Mouse (Mus musculus) layer of hippocampus, adult 11-12 months (tissue): ENCODE measurements around the gene Galp.
A peak's percentile ranks its signal among the peaks of the same experiment; 100 is the strongest.
"Not testable (repeated sequence)": the region's sequence is repeated elsewhere in the genome, so short reads cannot be mapped to it uniquely, and the experiment has no call there.

Source experiments
- DNase-seq: peaks from one replicate; pipeline ENCODE4 v3.0.0; 2022; ENCODE audit warnings: low spot score

Galp gene

DNA sequence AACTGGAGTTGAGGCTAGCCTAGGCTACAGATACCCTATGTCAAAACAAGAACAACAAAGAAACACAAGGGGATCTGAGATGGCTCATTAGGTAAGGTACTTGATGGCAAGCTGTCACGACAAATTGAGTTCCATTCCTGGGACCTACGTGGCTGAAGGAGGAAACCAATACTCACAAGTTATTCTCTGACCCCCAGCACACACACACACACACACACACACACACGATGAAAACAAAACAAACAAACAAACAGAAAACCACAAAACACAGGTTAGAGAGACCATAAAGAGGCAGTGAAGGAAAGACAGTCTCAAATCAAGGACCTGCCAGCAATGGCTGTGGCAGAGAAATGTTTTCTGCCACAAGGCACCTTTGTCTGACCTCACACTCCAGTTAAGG lies at the start of gene Galp:
Gene Galp (plus strand): TSS at position 301 of the 400 bp plus-strand sequence.
- DNase-seq = no peak

DNA sequence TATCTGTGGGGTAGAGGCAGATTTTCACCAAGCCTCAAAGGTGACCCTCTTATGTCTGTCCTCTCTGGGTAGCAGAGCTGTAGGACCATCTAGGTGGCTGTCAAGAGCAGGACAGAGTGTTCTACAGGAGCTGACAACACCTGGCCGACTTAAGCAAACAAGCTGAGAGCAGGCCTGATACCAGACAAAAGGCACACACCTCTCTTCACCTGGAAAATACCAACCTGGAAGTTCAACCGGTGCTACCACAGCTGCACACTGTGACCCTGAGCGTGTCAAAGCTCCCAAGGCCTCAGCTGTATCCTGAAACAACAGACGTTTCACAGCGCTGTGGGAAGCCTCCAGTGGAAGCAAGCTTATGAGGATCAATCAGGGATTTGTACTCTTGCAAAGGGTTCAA lies 49.2 kb upstream of the Galp start:
- no peak for DNase-seq

GRCm38 (mm10) chr7:6151266-6151665 lies 45.6 kb upstream of the Galp start:
- DNase-seq = no peak

GRCm38 (mm10) chr7:6152036-6152435 lies 44.9 kb upstream of the Galp start:
- DNase-seq = no peak

DNA sequence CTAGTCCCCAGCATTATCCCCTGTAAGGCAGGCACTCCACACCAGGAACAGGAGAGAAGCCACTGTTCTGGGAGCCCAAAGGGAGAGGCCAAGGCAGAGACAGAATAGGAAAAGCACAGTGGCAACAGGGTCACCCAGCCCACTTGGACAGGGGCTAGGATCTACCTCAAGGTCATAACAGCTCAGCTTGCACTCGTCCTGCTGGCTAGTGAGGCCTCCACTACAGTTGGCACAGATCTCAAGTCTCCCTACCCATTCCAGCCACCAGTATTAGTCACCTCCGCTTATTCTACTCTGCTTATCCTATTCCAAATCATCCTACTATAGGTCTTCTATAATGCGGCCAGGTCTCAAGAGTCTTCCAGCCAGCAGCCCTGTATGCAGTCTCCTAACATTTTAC lies 43.8 kb upstream of the Galp start:
- no peak for DNase-seq

DNA sequence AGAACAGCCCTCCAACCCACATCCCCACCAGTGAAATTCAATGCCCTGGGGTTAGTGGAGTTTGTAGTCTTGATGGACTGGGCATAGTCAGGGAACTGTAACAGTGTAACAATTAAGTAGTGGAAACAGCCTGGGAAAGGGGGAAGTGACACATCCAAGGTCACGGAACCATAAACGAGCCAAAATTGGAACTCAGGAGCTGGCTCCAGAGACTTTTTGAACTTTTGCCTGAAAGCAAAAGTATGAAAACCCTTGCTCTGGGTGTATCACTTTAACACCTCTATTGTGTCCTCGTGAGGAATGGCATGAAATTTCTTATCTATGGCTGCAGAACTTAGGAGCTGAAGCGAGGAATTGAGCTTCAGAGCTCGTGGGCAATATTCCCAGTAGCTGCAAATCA lies 42.7 kb upstream of the Galp start:
- DNase-seq = no peak

GRCm38 (mm10) chr7:6155031-6155872 lies 41.6 kb upstream of the Galp start:
- peak; percentile 82 for DNase-seq

DNA sequence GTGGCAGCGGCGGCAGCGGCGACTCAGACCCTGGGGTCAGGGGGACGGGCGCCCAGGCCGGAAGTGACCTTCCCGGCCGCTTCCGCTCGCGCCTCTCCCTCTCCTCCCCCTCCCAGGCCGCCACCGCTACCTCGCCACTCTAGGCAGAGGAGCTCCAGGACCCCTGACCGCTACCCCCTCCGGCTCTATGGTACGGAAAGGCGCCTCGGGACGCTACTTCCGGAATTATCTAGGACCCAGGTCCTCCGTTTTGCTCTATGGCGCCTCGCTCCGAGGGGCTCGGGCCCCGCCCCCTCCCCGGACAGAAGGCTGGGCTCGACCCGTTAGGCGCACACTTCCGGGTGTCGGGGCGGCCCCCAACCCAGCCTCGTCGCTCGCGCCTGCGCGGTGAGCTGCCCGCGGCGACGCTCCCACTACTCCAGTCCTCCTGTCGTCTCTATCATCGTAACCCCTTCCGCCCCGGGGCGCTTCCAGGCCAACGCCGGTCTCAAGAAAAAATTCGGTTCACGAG lies 40.9 kb upstream of the Galp start, which contains the start of gene Zfp787:
Gene Zfp787 (minus strand): TSS at position 97 of the 511 bp plus-strand sequence.
- peak; percentile 98 for DNase-seq

- no peak for DNase-seq
Observed at GRCm38 (mm10) chr7:6156901-6157472, 39.9 kb upstream of the Galp start.

- no peak for DNase-seq
Observed at GRCm38 (mm10) chr7:6157479-6157878, 39.4 kb upstream of the Galp start.

GRCm38 (mm10) chr7:6159604-6160003 lies 37.3 kb upstream of the Galp start:
- no peak for DNase-seq

DNA sequence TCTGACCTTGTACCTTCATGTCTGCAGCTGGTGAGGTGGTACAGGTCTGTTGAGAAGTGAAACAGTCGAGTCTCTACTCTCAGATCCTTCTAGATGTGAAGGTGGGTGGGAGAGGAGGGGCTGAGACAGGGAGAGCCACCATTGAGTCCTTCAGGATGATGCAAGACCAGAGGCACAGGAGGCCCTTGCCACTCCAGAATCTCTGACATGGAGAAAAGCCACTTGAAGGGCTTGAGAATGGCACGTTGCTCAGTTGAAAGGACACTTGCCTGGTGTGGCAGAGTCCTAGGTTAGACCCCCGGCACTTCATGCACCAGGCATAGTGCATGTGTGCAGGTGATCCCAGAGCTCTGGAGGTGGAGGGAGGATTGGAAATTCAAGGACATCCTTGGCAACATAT lies 35.3 kb upstream of the Galp start:
- no peak for DNase-seq

DNA sequence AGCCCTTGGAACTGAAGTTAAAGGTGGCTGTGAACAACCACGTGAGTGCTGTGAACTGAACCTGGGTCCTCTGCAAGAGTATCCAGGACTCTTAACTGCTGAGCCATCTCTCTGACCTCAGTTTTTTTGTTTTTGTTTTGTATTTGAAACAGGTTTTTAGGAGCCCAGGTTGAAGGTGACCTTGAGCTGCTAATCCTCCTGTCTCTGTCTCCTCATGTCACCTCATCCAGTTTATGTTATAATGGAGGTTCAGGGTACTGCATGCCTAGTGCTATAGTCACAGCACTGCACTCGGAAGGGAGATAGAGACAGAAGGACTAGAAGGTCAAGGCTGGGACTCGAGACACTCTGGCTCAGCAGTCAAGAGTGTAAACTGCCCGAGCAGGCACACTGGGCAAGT lies 34.7 kb upstream of the Galp start:
- no peak for DNase-seq

GRCm38 (mm10) chr7:6164671-6165070 lies 32.2 kb upstream of the Galp start:
- DNase-seq = no peak

GRCm38 (mm10) chr7:6169403-6169802 lies 27.5 kb upstream of the Galp start:
- DNase-seq = no peak

GRCm38 (mm10) chr7:6170391-6170790 lies 26.5 kb upstream of the Galp start:
- no peak for DNase-seq

DNA sequence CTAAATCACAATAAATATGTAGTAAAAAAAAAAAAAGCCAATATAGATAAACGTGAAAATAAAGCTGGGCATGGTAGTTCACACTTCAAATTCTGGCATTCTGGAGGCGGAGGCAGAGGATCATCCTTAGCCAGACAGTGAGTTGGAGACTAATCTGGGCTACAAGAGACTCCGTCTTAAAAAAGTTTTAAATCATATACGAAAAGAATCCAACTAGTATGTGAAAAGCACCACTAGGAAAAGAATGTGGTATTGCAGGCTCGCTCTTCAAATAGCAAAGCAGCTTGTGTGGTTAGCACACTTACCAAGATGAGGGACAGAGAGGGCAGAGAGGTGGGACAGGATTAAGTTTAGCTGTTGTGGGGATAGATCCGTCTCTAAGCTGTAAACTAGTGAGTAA lies 26.0 kb upstream of the Galp start:
- DNase-seq = no peak

- peak; percentile 75 for DNase-seq
Observed at GRCm38 (mm10) chr7:6171444-6172005, 25.4 kb upstream of the Galp start.

GRCm38 (mm10) chr7:6172006-6172649 lies 24.8 kb upstream of the Galp start, which contains the start of gene Zfp444:
Zfp444 (plus strand) TSS chr7:6172226.
- peak; percentile 99 for DNase-seq

DNA sequence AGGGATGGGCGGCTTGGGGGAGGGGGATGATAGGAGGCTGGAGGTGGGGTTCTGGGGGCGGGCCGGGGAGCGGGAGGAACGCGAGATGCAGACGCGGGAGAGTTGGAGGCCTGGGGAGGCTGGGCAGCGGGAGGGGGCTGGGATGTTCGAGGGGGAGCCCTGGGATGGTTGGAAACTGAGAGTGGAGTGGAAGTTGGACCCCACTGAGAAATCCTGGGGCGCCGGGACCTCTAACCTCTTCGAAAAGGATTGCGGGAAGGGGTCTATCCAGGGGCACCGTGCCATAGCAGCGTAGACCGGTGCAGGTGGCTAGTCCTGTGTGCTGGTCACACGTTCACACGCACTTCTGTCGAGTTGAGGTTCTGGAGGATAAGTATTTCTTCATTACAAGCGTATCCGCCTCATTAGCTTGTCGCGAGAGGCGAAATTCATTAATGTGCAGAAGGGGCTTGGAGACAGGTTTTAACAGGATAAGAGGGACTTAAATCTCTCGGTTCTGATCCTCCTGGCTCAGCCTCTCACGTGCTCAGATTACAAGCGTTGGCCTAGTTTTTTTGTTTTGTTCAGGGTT lies 24.1 kb upstream of the Galp start:
- DNase-seq = peak; percentile 37

DNA sequence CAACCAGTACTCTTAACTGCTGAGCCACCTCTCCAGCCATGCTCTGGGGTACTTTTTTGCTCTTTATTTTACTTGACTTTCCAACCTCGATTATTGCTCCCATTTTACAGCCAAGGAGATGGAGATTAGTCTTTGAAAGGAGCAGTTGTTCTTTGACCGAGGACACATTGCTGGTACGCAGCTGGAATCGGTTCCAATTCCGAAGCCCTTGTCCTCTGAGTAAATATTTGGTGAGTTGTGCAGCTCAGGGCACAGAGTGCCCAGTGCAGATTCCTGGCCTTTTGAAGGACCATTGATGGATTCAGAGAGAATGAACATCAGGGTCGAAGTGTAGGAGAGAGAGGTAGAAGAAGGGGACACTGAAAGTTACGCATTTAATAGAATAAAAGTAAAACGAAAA lies 23.0 kb upstream of the Galp start:
- no peak for DNase-seq

GRCm38 (mm10) chr7:6174365-6174987 lies 22.4 kb upstream of the Galp start:
- DNase-seq = not testable (repeated sequence)
